Mouse (Mus musculus): ENCODE results near the gene Sprr2h. TPM values are rescaled to one million over a fixed set of nuclear protein-coding genes. Genes with fewer than 3 reads are reported as not detected.

The Sprr2h gene
- polyA plus RNA-seq, 1 experiment from 2014 or later = not detected

DNA sequence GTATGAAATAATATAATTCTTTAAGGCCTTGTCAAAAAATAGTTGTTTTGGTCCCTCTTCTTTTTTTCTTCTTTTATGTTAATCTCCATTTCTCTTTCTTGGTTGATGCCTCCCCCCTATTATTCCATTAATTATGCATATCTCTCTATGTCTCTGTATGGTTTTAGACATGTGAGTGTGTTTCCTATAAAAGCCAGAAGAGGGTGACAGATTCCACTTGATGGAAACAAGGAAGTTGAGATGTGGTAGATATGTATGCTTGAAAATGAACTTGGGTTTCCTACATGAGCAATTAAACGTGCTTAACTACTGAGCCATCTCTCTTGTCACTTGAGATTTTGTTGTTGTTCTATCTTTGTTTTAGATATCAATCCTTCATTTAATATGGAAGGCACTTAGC is 8.8 kb downstream of the Sprr2h start:
- Histone ChIP-seq H3K4me2 (ENCODE audit: low read depth, low read length) (no peak overlapping the region), H3K4me1 (ENCODE audit: insufficient read depth) (no peaks in the 10 kb centered on the region), H3K27me3 (ENCODE audit: insufficient read depth, low read length) (no peaks in the 10 kb centered on the region), H3K9ac (replicated peaks) (no peak overlapping the region), H3K27ac (ENCODE audit: low read depth) (no peak overlapping the region), H3K36me3 (replicated peaks; ENCODE audit: insufficient read depth, low read length) (no peaks in the 10 kb centered on the region), H3K9me3 (ENCODE audit: low read length) (no peaks in the 10 kb centered on the region), H3K4me3 (ENCODE audit: low read depth, low read length) (no peak overlapping the region)
- DNase-seq = no peak
- no peak for ATAC-seq
- TF ChIP-seq EP300 (IDR thresholded peaks at IDR 0.05; ENCODE audit: low read depth) (no peak), CTCF (IDR thresholded peaks at IDR 0.05; ENCODE audit: low read depth) (peak; percentile 36; the same call in 1 of the 2 replicates)
- WGBS (ENCODE audit: insufficient replicate concordance) = 28% methylated on average over 1 of the region's 1 CpGs

DNA sequence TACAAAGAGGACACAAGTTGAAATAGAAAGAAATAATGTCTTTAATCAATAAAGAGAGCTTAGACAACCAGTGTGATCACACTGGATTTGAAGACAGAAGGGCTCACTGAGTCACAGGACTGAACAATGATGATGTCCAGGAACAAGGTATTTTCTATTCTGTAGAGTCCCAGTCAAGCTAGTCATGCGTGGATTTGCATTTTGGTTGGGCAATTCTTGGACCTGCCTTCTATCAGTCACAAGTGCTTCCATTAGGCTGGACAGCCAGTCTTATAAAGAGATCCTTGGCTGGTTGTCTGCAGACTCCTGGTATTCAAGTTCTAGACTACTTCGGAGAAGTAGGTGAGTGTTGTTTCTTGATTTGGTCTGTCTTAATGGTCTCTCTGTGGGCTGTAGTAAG is 22.2 kb downstream of the Sprr2h start, which contains the start of gene Sprr2i:
Sprr2i (plus strand) TSS at position 301 of the 400 bp plus-strand sequence.
- no peak for DNase-seq
- WGBS (ENCODE audit: insufficient replicate concordance) = 76% methylated on average over 2 of the region's 2 CpGs
- H3K9ac ChIP-seq (replicated peaks) = no peak within 1 kb of the TSS
- TF ChIP-seq EP300 (IDR thresholded peaks at IDR 0.05; ENCODE audit: low read depth) (no peak), CTCF (IDR thresholded peaks at IDR 0.05; ENCODE audit: low read depth) (no peak)
- no peak within 1 kb of the TSS for H3K4me3 ChIP-seq (ENCODE audit: low read depth, low read length)
- no peak within 1 kb of the TSS for H3K27ac ChIP-seq (ENCODE audit: low read depth)
- H3K9me3 ChIP-seq (ENCODE audit: low read length) = no peaks in the 10 kb centered on the region
- no peak for ATAC-seq
- no peaks in the 10 kb centered on the region for H3K4me1 ChIP-seq (ENCODE audit: insufficient read depth)
- no peaks in the 10 kb centered on the region for H3K36me3 ChIP-seq (replicated peaks; ENCODE audit: insufficient read depth, low read length)
- H3K4me2 ChIP-seq (ENCODE audit: low read depth, low read length) = no peak within 1 kb of the TSS
- H3K27me3 ChIP-seq (ENCODE audit: insufficient read depth, low read length) = no peaks in the 10 kb centered on the region

DNA sequence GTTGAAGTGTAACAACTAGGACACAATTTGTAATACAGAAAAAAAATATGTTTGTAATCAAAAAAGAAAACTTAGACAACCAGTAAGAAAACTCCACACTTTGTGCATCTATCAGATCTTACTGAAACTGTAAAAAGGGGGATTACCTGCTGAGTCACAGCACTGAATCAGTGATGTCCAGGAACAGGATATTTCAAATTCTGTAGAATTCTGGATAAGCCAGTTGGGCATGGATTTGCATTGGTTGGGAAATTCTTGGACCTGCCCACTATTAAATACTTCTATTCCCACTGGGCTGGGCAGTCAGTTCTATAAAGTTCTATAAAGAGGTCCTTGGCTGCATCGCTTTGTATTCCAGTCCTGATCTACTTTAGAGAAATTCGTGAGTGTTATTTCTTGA is 32.3 kb downstream of the Sprr2h start, which contains the start of gene Sprr2j-ps:
Sprr2j-ps (plus strand) TSS at position 301 of the 400 bp plus-strand sequence.
- Histone ChIP-seq H3K27ac (ENCODE audit: low read depth) (no peak within 1 kb of the TSS), H3K4me1 (ENCODE audit: insufficient read depth) (no peaks in the 10 kb centered on the region), H3K9me3 (ENCODE audit: low read length) (no peaks in the 10 kb centered on the region), H3K9ac (replicated peaks) (no peak within 1 kb of the TSS), H3K4me2 (ENCODE audit: low read depth, low read length) (no peak within 1 kb of the TSS), H3K27me3 (ENCODE audit: insufficient read depth, low read length) (no peaks in the 10 kb centered on the region), H3K4me3 (ENCODE audit: low read depth, low read length) (no peak within 1 kb of the TSS), H3K36me3 (replicated peaks; ENCODE audit: insufficient read depth, low read length) (no peaks in the 10 kb centered on the region)
- WGBS (ENCODE audit: insufficient replicate concordance) = 80% methylated on average over 2 of the region's 2 CpGs
- no peak for DNase-seq
- TF ChIP-seq CTCF (IDR thresholded peaks at IDR 0.05; ENCODE audit: low read depth) (no peak), EP300 (IDR thresholded peaks at IDR 0.05; ENCODE audit: low read depth) (no peak)
- no peak for ATAC-seq

DNA sequence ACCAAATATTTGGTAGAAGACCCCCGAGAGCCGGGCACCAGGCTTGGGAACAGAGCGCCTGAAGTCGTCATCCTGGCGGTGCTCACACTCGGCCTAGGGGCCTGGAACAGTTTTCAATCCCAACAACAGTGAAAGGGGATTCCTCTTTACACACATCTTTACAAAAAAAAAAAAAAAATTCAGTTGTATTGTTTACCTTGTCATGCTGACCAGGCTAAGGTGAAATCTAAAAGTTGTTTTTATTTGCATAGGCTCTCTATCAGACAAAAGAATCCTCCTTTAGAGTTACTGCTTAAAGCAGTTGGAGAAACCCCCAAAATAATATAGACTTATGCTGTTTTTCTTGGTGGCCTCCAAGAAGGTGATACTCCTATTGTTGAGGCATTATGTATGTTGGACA is 43.8 kb downstream of the Sprr2h start, which contains the start of gene Gm9774:
Gm9774 (minus strand) TSS at position 101 of the 400 bp plus-strand sequence.
- no peaks in the 10 kb centered on the region for H3K27me3 ChIP-seq (ENCODE audit: insufficient read depth, low read length)
- WGBS (ENCODE audit: insufficient replicate concordance) = 82% methylated on average over 6 of the region's 6 CpGs
- no peaks in the 10 kb centered on the region for H3K36me3 ChIP-seq (replicated peaks; ENCODE audit: insufficient read depth, low read length)
- H3K9ac ChIP-seq (replicated peaks) = no peak within 1 kb of the TSS
- no peak within 1 kb of the TSS for H3K27ac ChIP-seq (ENCODE audit: low read depth)
- DNase-seq (no peak), ATAC-seq (no peak)
- H3K9me3 ChIP-seq (ENCODE audit: low read length) = peaks cover 3% of the 10 kb centered on the region; the same call in 1 of the 2 replicates
- H3K4me1 ChIP-seq (ENCODE audit: insufficient read depth) = no peaks in the 10 kb centered on the region
- H3K4me2 ChIP-seq (ENCODE audit: low read depth, low read length) = no peak within 1 kb of the TSS
- TF ChIP-seq EP300 (IDR thresholded peaks at IDR 0.05; ENCODE audit: low read depth) (no peak), CTCF (IDR thresholded peaks at IDR 0.05; ENCODE audit: low read depth) (no peak)
- H3K4me3 ChIP-seq (ENCODE audit: low read depth, low read length) = no peak within 1 kb of the TSS

DNA sequence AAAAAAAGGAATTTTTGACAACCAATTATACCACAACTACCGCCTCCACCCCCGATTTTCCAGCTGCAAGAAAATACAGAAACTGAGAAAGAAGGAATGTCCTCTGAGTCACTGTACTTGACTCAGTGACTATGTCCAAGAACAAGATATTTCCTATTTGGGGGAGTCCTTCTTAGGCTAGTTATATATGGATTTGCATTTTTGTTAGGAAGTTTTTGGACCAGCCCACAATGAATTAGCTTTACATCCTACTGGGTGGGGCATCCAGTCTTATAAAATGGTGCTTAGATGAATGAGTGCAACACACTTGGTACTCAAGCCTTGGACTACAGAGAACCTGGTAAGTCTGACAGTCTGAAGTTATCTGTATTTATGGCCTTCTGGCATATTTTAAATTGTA is 46.8 kb downstream of the Sprr2h start, which contains the start of gene Sprr2k:
Sprr2k (plus strand) TSS at position 301 of the 400 bp plus-strand sequence.
- Histone ChIP-seq H3K4me3 (ENCODE audit: low read depth, low read length) (no peak within 1 kb of the TSS), H3K9ac (replicated peaks) (no peak within 1 kb of the TSS), H3K27ac (ENCODE audit: low read depth) (no peak within 1 kb of the TSS), H3K4me1 (ENCODE audit: insufficient read depth) (no peaks in the 10 kb centered on the region), H3K27me3 (ENCODE audit: insufficient read depth, low read length) (no peaks in the 10 kb centered on the region), H3K9me3 (ENCODE audit: low read length) (peaks cover 3% of the 10 kb centered on the region; the same call in 1 of the 2 replicates), H3K4me2 (ENCODE audit: low read depth, low read length) (no peak within 1 kb of the TSS), H3K36me3 (replicated peaks; ENCODE audit: insufficient read depth, low read length) (no peaks in the 10 kb centered on the region)
- ATAC-seq (no peak), DNase-seq (no peak)
- TF ChIP-seq CTCF (IDR thresholded peaks at IDR 0.05; ENCODE audit: low read depth) (no peak), EP300 (IDR thresholded peaks at IDR 0.05; ENCODE audit: low read depth) (no peak)
- WGBS (ENCODE audit: insufficient replicate concordance) = 88% methylated on average over 2 of the region's 2 CpGs

Other genes with a start within 250 kb of the Sprr2h start
- not detected in 2 replicates for gene Lelp1, start 242.9 kb upstream of the Sprr2h start, polyA plus RNA-seq (2015; fragmentation: Nextera tagmentation; extraction: Ambion mirVana)
- not detected in 2 replicates for gene Sprr2a1, start 169.9 kb upstream of the Sprr2h start, polyA plus RNA-seq (2015; fragmentation: Nextera tagmentation; extraction: Ambion mirVana)
- 0.21 TPM in 1 of 2 replicates, not detected in the other for gene Sprr2a2, start 169.8 kb upstream of the Sprr2h start, polyA plus RNA-seq (2015; fragmentation: Nextera tagmentation; extraction: Ambion mirVana)
- not detected in 2 replicates for gene Sprr2a3, start 100.3 kb upstream of the Sprr2h start, polyA plus RNA-seq (2015; fragmentation: Nextera tagmentation; extraction: Ambion mirVana)
- not detected in 2 replicates for gene Sprr2b, start 69.1 kb upstream of the Sprr2h start, polyA plus RNA-seq (2015; fragmentation: Nextera tagmentation; extraction: Ambion mirVana)
- gene Sprr2d, start 46.5 kb upstream of the Sprr2h start, polyA plus RNA-seq (2015; fragmentation: Nextera tagmentation; extraction: Ambion mirVana) = not detected in 2 replicates
- not detected in 2 replicates for gene Sprr2e, start 33.5 kb upstream of the Sprr2h start, polyA plus RNA-seq (2015; fragmentation: Nextera tagmentation; extraction: Ambion mirVana)
- gene Sprr2f, start 20.5 kb upstream of the Sprr2h start, polyA plus RNA-seq (2015; fragmentation: Nextera tagmentation; extraction: Ambion mirVana) = not detected in 2 replicates
- not detected in 2 replicates for gene Sprr2i, start 22.3 kb downstream of the Sprr2h start, polyA plus RNA-seq (2015; fragmentation: Nextera tagmentation; extraction: Ambion mirVana)
- not detected in 2 replicates for gene Sprr2j-ps, start 32.4 kb downstream of the Sprr2h start, polyA plus RNA-seq (2015; fragmentation: Nextera tagmentation; extraction: Ambion mirVana)
- gene Gm9774, start 43.7 kb downstream of the Sprr2h start, polyA plus RNA-seq (2015; fragmentation: Nextera tagmentation; extraction: Ambion mirVana) = 4.1 and 4.5 TPM in 2 replicates
- gene Sprr2k, start 46.9 kb downstream of the Sprr2h start, polyA plus RNA-seq (2015; fragmentation: Nextera tagmentation; extraction: Ambion mirVana) = 0.18 TPM in 1 of 2 replicates, not detected in the other
- gene Sprr1b, start 53.1 kb downstream of the Sprr2h start, polyA plus RNA-seq (2015; fragmentation: Nextera tagmentation; extraction: Ambion mirVana) = not detected in 2 replicates
- not detected in 2 replicates for gene Sprr3, start 73.0 kb downstream of the Sprr2h start, polyA plus RNA-seq (2015; fragmentation: Nextera tagmentation; extraction: Ambion mirVana)
- gene Sprr1a, start 100.2 kb downstream of the Sprr2h start, polyA plus RNA-seq (2015; fragmentation: Nextera tagmentation; extraction: Ambion mirVana) = 0.14 TPM in 1 of 2 replicates, not detected in the other
- not detected in 2 replicates for gene Sprr4, start 114.8 kb downstream of the Sprr2h start, polyA plus RNA-seq (2015; fragmentation: Nextera tagmentation; extraction: Ambion mirVana)
- gene 2310046K23Rik, start 148.8 kb downstream of the Sprr2h start, polyA plus RNA-seq (2015; fragmentation: Nextera tagmentation; extraction: Ambion mirVana) = not detected in 2 replicates
- gene Ivl, start 188.1 kb downstream of the Sprr2h start, polyA plus RNA-seq (2015; fragmentation: Nextera tagmentation; extraction: Ambion mirVana) = not detected in 2 replicates
- gene Smcp, start 203.3 kb downstream of the Sprr2h start, polyA plus RNA-seq (2015; fragmentation: Nextera tagmentation; extraction: Ambion mirVana) = 5.1 and 6.3 TPM in 2 replicates
- not detected in 2 replicates for gene 2210017I01Rik, start 221.8 kb downstream of the Sprr2h start, polyA plus RNA-seq (2015; fragmentation: Nextera tagmentation; extraction: Ambion mirVana)
- not detected in 2 replicates for gene Lce6a, start 236.0 kb downstream of the Sprr2h start, polyA plus RNA-seq (2015; fragmentation: Nextera tagmentation; extraction: Ambion mirVana)

Data from liver, postnatal 0 days (tissue).